Mouse (Mus musculus) mesoderm, embryonic 11.5 days (tissue): ENCODE measurements around the gene Nptxr.

ENCODE experiments used
- DNase-seq: peaks from one replicate; pipeline ENCODE4 v3.0.0-alpha.2; 2012; ENCODE audit warnings: low read depth, low spot score

Nptxr gene

DNA sequence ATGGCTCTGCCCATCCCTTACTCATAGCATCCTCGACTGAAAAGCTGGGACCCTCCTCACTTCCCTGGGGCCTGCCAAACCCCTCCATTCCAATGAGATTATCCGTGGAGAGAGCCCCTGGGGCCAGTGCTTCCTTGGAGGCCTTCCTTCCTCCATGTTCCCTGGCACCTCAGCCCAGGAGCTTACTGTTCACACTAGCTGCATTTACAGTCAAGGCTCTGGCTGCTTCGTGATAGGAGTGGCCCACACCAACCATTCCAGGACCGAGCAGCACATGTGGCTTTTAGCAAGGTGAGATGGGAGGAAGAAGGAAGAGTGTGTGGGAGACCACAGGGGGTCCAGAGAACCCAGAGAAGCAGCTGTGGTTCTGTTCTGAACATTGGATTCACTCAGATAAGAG is 50.7 kb downstream of the Nptxr start:
- DNase-seq: no peak

DNA sequence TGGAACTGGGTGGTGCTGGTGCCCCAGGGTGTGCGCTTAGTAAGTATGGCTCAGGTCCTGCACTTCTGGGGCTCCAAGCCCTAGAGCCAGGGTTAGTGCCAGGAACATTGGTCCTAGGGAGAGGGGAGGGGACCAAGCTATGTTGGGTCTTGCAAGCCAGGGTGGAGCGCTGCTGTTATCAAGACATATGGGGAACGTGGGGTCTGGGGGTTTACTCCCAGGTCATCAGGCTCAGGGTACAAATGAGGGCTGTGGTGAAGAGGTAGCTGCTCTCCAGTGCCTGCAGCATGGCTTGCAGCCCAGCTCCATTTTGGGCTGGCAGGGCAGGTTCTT is 51.2 kb downstream of the Nptxr start:
- DNase-seq: no peak

DNA sequence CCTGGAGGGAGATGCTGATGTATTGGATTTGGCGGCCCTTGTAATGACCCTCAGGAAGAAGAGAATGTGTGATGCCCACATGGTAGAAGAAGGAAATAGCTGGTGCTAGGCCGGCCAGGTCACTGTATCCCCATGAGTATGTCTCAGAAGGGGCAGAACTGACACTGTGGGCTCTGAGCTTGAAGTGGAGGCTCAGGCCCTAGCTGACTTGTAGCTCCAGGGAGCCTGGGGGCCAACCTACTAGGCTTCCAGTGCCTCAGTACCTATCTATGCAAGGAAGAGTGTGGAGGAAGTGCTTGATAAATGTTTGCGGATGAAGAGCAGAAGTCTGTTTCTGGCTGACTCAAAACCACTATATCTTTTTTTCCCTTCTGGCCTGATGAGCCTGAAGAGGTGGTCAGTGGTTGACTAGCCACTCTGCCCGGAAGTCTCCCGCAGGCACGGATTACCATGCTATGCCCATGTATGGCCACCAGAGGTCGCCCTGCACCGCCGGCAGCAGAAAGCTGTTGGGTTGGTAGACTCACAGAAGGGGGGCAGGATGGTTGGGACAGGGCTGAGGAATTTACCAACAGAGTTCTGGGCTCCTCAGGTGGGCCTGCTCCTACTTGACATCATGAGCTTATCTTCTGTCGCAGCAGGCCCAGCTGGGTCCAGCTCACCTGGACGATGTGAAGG is 51.7 kb downstream of the Nptxr start:
- peak; percentile 72 for DNase-seq

DNA sequence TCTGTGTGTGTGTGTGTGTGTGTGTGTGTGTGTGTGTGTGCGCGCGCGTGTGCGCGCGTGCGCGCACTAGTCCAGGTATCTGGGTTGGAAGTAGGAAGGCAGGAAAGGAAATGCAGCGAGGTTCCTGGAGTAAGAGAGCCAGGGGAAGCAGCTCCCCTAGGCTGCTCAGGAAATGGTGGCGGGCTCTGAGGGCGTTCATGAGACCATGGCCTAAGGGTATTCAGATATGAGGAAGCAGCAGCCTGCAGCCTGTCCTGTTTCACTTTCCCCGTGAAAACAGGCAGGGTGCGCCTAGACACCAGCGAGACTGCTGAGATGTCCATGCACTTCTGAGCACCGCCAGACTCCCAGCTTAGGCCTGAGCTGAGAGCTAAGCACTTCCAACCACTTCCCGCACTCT is 52.8 kb downstream of the Nptxr start:
- DNase-seq: no peak

GRCm38 (mm10) chr15:79750266-79750665 is 54.3 kb downstream of the Nptxr start:
- no peak for DNase-seq

GRCm38 (mm10) chr15:79749162-79749561 is 55.4 kb downstream of the Nptxr start:
- no peak for DNase-seq

GRCm38 (mm10) chr15:79747998-79748397 is 56.6 kb downstream of the Nptxr start:
- DNase-seq: peak; percentile 61

DNA sequence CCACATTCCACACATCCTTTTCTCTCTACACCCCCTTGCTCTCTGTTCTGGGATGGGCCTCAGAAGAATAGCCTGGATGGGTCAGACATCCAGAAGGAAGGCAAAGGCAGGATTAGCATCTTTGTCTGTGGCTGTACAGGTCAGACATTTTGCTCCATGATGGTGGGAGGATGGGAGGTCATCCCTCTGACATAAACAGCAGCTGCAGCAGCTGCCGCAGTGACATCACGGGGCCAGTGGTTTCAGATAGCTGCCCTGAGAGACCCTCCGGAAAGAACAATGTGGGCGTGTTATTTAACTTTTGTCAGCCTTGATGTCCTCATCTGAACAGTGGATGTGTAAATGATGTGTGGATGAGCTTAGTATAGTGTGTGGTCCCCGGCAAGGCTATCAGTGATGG is 58.7 kb downstream of the Nptxr start:
- DNase-seq: no peak

DNA sequence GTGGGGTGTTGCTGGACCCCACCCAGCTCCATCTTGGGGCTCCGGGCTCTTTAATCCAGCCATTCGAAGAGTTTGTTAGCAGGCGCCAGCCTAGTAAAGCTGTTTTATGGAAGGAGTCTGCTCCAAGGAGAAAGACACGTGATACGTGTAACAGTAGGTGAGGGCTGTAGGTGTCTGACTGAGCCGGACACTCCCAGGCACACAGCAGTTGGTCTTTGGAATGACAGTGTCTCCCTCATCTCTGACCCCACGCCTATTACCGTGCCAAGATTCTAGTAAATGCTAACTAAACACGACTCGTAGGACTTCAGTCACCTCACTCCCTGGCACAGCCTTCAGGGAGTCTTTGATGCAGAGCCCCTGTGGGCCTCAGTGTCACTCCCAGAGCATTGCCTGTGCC is 59.3 kb downstream of the Nptxr start:
- DNase-seq: no peak

DNA sequence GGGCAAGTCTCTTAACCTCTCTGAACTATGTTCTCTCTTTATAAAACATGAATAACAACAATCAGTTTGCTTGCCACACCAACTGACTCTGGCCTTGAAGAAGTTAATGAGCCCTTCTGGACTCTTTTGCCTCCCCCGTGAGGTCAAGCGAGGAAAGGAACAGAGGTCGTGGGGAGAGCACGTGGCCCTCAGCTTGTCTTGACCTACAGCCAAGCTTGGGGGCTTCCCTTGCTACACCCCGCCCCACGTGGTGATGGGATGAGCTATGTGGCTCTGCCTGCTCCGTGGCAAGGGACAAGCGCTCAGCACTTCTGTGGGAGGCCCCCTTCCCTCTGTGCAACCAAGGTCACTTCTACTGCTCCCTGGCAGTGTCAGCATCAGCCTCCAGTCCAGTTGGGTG is 59.8 kb downstream of the Nptxr start:
- no peak for DNase-seq

DNA sequence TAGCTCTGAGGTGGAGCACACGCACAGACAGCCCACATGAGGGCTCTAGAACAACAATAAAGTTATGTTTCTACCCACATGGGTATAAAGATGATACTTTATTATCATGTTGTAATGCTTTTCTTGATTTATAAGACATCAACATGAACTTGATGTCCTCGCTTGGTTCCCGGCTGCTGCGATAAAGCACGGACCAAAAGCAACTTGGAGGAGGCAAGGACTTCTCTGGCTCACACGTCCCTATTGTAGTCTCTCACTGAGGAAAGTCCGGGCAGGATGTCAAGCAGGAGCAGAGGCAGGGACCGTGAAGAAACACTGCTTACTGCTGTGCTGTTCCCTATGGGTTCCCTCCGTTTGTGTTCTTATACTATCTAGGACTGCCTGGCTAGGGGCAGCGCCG is 60.6 kb downstream of the Nptxr start:
- no peak for DNase-seq

DNA sequence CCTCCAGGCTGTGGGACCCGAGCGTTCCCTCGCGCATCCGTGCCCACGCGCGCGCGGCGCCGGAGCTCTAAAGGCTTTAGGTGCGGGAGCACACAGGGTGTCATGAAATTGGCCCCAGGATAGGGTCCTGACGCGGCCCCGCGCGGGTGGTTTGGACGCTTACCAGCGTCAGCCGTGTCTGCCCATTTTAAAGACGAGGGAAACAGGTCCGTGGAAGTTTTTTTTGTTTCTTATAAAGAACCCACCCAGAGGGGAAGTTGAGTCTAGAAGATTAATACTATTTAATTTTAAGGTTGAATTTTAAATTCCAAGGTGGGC is 61.9 kb downstream of the Nptxr start:
- no peak for DNase-seq

DNA sequence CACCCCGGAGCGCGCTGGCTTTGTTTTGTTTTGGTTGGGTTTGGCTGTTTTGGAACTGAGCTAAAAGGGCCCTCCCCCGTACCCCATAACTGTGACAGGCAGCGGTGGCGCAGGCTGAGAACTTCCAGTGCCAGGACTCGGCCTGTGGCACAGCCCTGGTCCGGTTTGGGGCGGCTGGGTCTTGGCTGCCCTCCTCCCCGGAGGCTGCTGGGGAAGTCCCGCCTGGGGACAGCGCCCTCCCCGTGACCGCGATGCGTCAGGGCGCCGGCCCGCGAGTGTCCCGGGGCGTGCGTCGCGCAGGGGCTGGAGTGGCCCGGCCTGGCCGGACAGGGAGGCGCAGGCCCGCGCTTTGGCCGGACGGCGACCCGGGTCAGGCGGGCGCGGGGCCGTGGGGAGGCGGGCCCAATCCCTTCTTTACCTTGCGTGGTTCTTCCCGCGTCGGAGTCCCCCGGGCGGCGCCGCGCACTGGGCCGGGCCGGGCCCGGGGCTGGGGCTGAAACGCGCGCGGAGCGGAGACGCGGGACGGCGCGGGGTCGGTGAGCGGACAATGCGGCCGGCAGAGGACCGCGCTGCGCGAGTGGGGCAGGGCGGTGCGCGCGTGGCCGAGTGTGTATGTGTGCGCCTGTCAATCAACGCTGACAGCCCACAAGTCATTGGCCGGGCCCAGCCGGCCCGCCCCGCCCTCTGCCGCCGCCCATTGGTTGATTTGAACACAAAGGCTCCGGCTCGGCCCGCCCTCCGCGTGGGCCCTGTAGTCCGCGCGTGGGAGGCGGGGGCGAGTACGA is 62.5 kb downstream of the Nptxr start, which contains the start of gene Sun2:
Gene Sun2, minus strand, starts transcription at position 616 of the 785 bp plus-strand sequence.
- peak; percentile 89 for DNase-seq

GRCm38 (mm10) chr15:79741173-79741858 is 63.2 kb downstream of the Nptxr start:
- no peak for DNase-seq

DNA sequence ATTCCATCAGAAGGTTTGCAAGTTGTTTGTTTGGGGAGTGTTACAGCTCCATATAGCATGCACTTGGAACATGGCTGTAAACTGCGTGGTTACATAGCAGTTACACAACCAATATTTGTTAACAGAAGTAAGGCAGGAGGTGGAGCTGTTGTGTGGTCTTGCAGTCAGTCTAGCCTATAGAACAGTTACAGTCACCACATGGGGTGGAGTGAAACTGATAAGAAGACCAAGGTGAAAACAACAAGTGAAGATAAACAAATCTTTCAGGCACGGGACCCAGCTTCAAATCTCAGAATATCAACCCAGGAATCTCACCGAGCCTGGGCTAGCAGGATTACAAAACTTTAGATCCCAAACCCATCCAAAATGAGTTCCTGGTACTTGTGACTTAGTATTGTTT is 63.8 kb downstream of the Nptxr start:
- no peak for DNase-seq
